Mouse (Mus musculus) brain, embryonic 18.5 days (tissue): ENCODE results near the gene Fam129b.
A peak's percentile ranks its signal among the peaks of the same experiment; 100 is the strongest.
"Not testable (repeated sequence)": the region's sequence is repeated elsewhere in the genome, so short reads cannot be mapped to it uniquely, and the experiment has no call there.

Experiments used
- DNase-seq: peaks from one replicate; pipeline ENCODE4 v3.0.0-alpha.2; 2012; ENCODE audit warnings: low read depth, low spot score

The Fam129b gene

DNA sequence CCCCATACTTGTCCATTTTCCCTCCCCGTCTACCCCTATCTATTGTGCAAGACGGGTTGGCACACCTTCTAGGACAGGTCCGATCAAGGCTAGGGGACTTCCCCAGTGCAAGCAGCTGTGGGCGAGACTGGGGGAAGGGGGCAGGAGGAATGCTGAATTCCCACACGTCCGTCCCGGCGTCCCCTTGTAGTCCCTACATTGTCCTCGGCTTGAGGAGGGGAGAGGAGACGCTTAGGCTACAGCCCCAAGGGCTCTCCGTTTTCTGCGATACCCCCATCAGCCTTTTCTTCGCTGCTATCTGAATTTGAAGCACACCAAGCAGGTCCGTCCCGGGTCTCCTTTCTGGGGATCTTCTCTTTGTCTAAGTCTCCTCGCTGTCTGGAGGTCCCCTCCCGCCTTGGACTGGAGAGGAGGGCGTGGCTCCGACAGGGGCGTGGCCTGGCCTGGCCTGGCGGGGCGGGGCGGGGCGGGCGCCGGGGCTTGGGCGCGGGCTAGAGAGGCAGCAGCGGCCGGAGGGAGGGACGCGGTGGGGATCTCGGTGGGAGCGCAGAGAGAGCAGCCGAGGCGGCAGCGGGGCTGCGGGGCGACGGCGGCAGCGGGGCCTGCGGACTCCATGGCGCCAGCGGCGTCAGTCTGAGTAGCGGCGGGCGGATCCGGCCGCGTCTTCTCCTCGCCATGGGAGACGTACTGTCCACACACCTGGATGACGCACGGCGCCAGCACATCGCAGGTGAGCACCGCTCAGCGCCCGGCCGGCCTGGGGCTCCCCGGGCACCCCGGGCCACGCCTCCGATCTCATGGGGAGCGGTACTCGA, at the start of gene Fam129b:
TSS of gene Fam129b (plus strand) at position 440 of the 815 bp plus-strand sequence.
- peak; percentile 72 for DNase-seq

DNA sequence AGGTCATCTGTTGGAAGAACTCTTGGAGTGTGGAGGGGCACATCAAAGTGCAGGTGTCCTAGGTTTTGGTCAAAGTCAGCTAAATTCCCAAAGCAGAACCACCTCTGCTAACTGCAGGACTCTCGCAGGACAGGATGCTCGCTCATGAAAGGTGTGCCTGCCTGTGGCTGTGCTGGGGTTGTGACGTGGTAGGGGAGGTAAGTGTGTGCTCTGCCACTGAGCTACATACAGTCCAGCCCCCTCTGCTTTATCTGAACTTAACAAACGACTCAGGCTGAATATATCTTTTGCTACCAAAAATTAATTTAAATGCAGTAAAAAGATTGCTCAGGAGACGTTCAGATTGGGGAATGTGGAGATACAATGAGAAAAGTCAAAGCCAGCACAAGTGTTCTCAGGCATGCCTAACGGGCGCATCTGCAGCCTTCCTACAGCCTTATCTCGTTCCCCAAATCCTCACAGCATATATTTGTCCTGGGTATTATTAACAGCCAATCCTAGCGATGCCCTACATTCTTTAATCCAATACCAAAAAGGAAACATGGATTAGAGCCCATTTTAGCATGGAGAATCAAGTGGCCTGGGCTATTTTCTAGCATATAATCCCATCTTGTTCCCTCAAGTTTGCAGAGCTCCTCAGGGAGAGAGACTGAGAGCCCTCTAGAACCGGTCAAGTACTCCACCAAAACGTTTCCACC, 46.8 kb upstream of the Fam129b start:
- DNase-seq, result no peak

DNA sequence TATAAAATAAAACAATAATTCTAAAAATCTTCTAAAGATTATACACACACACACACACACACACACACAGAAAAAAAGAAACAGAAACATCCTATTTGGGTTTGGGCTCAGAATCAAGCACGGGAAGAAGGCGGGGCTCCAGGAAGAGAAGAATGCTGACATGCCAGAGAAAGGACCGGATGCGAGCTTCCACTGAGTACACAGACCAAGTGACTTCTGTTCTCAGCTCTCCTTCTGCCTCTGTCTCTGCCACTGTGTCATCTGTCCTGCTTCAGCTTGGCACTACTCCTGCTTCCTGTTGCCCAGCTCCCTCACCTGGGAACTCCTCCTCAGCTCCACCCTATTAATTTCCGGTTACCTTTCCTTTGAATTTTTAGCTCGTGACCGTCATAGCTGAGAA, 41.4 kb upstream of the Fam129b start:
- DNase-seq, result no peak

DNA sequence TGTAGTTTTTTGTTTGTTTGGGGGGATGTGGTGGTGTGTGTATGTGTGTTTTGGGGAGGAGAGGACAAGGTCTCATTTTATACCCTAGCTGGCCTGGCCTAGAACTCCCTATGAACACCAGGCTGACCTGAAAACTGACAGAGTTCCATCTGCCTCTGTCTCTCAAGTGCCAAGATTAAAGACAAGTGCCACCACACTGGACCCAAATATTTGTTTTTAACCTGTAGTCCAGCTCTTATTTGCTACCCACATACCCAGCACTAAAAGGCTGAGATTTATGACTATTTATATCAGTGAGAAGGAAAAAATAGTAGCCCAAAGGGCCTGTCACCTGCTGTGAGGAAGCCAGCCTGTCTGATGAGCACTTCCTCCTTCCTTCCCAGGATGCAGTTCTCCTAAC, 40.3 kb upstream of the Fam129b start:
- DNase-seq, result no peak

DNA sequence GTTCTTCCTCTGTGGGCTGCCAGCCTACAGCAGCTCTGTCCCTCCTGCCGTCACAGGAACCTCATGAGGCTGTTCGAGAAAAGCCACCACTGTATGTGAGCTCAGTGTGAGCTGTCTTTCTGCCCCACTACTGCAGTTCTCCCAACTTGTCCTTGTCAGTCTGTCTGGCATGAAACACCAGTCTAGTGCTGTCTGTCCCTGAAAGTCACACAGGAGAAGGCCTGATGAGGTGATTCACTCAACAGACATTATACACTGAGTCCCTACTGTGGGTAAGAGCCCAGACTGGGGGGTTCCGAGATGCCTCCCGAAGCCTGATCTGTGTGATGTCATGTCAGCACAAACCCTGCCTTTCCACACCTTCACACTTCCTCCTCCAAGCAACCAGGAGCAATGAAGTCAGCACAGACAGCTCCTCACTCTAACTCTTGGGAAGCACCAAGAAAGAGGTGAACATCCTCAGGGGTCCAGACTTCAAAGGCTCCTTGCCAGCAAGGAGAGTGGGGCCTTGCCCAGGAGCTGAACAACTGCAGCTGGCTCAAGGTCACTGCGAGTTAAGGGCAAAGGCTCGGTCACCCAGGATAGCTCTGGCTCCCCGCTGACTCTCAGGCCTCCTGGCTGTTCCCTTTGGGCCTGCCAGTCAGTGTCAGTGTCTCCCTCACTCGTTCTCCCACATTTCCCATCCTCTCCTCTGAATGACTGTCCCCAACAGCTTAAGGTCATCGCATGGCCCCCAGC, 37.6 kb upstream of the Fam129b start:
- no peak for DNase-seq

DNA sequence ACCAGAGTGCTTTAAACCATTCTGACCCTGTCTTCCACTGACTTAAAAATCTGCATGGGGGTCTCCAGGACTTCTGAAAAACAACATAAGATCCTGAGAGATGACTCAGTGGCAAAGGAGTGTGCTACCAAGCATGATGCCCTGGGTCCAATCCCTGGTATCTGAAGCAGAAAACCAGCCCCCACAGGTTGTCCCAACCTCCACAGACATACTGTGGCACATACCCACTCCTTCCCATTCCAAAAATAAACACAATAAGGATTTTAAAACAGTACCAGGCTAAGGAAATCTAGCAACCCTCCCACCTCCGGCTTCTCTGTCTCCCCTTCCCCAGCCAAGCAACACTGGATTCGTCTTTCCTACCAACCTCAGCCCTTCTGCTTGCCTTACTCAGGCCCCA, 36.7 kb upstream of the Fam129b start:
- DNase-seq, result no peak

DNA sequence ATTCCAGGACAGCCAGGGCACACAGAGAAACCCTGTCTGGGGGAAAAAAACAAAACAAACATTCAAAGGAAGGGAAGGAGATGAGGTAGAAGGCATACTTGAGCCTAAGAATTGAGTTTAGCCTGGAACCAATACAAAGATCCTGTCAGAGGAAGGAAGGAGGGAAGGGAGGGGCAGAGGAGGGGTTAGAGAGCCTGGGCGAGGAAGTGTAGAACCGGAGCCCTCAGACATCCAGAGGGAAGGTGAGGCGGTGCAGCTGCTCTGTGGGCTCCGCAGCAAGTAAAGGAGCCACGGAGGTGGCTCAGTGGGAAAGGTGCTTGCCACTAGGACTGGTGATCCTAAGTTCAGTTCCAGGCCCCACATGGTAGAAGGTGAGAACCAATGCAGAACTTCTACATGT, 34.8 kb upstream of the Fam129b start:
- no peak for DNase-seq

DNA sequence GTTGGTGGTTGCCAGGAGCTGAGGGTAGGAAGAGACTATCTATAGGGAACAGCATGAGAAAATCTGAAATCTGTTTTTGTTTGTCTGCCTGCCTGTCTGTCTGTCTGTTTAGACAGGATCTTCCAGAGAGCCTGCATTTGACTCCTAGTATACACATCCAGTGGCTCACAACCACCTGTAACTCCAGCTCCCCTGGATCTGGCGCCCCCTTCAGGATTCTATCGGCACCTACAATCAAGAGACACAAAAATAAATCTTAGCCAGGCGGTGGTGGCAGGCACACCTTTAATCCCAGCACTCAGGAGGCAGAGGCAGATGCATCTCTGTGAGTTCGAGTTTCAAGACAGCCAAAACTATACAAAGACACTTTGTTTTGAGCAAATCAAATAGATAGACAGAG, 33.4 kb upstream of the Fam129b start:
- no peak for DNase-seq

DNA sequence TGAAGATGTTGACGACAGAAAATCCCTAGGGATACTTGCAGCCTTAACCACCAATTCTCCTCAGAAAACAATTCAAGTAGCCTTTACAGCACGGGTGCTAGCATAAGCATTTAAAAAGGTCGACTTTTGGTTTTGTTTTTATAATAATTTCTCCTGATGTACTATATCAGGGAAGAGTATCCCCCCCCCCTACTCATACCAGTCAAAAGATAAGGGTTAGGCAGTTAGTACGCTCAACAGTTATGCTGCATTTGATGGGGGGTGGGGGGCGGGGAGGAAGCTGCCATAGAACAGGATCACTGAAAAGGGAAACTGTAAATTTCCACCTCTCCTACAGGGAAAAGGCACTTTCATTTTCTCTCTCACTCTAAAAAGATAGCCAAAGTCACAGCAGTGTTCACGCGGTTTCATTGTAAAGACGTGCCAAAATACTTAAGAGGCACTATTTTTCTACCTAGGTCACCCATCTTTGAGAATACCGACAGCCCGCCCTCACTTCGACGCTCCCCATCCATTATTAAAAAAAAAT, 30.3 kb upstream of the Fam129b start:
- no peak for DNase-seq

DNA sequence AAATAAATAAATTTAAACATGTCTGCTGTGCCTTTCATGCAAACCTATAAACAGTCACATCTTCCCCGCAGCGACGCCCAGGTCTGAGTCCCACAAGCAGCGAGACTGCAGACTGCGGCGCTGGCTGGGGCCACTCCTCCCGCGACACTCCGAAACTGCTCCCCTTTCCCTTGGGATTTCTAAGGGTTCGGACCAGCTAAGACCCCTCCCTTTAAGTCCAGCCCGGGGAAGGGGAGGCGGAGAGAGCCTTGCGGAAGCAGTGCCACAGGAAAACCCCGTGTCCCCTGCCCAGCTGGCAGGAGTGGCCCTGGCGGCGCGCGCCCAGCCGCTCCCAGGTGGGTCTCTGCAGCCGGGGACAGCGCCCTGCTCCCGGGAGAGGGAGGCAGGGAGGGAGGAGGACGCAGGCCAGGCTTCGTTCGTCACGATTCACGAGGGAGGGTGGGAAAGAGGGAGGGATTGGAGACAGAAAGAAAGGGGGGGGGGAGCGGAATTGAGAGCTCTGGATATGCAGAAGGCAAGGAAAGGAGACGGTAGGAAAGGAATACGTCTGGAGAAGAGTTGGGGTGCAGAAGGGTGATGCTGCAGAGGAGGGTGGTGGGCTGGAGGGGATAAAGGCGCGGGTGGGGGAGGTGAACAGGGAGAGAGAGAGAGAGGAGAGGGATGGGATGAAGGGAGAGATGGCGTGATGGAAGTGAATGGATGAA, 29.7 kb upstream of the Fam129b start:
- peak; percentile 81 for DNase-seq

DNA sequence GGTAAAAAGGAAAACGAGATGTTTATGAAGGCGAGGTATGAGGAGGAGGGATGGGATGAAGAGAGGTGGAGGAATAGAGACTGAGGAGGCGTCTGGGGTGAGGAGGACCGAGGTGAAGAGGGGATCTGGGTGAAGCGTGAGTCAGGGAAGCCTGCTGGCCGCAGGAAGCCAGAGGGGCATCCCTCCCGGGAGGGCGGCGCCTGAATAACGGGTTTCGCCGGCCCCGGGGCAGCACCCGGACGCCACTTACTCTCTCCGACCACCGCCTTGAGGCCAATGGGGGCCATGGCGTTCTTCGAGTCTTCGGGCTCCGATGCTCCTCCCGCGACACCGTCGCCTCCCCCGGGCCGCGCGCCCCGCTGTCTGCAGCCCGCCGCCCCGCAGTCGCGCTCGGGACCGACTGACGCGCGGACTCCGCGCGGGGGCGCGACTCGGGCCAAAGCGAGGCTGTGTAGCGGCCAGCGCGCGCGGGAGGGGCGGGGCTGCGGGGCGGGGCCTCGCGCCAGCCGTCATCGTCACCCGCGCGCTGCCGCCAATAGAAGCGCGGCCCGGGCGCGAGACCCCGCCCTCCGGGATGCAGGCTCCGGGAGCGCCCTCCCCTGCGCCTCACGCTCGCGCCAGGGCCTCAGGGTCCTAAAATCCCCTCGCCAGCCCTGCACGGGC, 29.0 kb upstream of the Fam129b start, which contains the start of gene Stxbp1:
TSS of gene Stxbp1 (minus strand) at position 441 of the 663 bp plus-strand sequence.
- DNase-seq, result peak; percentile 80

DNA sequence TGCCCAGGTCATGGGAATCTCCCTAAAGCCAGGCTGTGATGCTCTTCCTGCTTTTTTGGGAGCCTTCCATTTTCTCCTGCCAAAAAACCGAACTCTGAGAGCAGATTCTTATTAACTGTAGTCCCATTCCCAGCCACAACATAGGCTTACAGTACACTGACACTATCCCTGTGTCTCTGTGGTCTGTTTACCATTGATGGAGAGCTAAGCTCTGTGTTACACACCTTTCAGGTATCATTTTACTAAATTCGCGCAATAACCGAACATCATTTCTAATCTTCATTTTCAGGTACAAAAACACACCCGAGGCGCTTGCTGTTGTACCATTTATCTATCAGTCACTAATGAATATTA, 28.5 kb upstream of the Fam129b start:
- no peak for DNase-seq

DNA sequence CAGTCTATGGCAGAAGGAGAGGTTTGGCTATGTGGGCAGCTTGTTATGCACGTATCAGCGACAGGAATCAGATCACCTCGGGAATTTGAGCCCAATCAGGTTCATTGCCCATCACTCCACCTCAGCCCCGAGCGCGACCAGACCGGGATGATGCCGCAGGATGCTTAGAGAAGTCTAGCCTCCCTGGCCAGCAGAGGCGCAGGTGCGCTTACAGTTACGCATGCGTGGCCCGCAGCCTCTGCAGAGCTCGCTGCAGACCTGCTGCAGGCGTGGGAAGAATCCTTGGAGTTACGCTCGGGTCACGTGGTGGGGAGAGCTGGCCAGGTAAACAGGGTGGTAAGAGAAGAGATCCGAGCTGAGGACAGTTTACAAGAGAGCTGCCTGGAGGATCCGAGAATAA, 23.8 kb upstream of the Fam129b start:
- no peak for DNase-seq

DNA sequence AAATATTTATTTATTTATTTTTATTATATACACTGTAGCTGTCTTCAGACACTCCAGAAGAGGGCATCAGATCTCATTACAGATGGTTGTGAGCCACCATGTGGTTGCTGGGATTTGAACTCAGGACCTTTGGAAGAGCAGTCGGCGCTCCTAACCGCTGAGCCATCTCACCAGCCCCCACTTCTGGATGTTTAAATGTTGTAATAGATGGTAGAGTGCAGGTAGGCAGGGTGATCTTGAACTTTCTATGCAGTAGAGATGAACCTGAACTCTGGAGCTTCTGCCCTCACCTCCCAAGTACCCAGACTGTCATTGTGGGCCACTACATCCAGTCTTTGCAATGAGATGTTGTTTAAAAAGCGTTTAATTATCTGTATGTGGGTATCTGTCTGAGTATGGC, 22.2 kb upstream of the Fam129b start:
- not testable (repeated sequence) for DNase-seq

DNA sequence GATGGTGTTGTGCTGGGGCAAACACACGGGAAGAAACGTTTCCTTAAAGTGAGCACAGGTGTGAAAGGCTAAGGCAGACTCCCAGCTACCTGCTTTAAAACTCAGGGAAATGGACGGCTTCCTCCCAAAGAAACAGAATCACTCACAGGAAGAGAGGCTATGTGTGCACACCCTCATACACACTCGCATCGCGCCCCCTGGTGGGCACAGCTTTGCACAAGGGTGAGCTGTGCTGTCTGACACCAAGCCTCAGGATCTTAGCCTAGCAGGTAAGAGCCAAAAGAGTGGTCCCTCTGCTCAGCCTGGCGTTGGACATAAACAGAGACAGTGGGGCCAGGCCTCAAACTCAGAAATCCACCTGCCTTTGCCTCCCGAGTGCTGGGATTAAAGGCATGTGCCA, 21.7 kb upstream of the Fam129b start:
- no peak for DNase-seq

DNA sequence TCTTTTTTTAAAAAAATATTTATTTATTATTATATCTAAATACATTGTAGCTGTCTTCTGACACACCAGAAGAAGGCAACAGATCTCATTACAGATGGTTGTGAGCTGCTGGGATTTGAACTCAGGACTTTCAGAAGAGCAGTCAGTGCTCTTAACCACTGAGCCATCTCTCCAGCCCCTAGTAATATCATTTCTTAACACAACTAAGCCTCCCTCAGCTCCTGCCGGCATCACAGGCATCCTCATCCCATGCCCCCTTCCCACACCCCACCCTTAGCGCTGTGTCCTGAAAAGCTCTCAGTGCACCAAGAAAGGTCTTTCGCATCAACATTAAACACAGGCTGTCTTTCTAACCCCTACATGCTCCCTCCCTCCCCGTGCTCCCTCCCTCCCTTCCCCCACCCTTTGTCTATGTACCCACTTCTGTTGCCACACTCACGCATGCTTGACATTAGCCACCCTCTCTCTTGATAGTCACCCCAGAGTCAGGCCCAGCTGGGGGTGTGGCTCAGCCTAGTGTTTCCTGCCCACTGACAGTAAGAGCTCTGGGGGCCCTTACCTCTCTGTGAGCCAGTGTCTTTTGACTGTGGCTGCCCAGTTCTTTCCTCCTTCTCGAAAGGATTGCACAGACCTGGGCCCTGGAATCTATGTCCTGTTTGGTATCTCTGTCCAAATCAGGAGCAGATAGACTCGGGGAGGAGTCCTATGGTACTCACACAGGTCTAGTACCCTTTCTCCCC, 20.7 kb upstream of the Fam129b start:
- DNase-seq, result no peak

DNA sequence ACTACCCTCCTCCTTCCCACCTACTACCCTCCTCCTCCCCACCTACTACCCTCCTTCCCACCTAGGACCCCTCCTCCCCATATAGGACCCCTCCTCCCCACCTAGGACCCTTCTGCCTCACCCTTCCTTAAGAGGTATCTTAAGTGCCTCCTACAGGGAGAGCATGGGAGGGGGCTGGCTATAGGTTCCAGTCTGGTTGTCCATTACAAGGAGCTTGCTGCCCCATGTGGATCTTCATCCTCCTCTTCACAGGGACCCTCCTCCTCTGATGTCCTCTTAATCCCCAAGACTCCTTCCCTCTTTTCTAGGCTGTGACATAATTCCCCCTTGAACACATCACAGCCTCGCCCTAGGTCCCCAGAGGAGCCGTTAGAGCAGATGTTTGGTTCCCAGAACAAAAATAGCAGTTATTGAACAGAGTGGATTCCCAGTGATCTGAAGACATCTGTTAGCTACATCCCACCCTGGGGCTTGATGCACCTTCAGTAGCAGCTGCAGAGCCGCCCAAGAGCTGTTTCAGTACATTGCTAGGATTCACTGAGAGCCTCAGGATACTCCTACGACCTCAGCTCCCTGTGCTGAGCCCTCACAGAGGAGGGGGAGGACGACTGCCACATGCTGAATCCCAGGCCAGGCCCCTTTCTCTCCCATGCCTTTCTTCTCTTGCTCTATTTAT, 20.0 kb upstream of the Fam129b start:
- no peak for DNase-seq

DNA sequence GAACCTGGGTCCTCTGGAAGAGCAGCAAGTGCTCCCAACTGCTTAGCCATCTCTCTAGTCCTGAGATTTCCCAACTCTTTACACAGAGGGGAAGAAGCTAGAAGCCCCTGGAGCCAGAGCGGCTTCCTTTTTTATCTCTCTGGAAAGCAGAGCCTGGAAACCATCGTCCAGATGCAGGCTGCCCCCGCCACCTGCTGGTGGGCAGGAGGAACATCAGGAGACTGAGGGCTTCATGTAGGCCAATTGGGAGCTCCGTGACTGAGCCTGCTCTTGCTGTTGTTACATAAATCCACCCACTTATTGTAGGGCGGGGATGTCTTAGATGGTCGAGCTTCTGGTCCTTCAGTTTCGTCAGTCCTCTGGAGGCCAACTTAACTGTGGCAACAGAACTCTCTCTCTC, 18.3 kb upstream of the Fam129b start:
- DNase-seq, result no peak

DNA sequence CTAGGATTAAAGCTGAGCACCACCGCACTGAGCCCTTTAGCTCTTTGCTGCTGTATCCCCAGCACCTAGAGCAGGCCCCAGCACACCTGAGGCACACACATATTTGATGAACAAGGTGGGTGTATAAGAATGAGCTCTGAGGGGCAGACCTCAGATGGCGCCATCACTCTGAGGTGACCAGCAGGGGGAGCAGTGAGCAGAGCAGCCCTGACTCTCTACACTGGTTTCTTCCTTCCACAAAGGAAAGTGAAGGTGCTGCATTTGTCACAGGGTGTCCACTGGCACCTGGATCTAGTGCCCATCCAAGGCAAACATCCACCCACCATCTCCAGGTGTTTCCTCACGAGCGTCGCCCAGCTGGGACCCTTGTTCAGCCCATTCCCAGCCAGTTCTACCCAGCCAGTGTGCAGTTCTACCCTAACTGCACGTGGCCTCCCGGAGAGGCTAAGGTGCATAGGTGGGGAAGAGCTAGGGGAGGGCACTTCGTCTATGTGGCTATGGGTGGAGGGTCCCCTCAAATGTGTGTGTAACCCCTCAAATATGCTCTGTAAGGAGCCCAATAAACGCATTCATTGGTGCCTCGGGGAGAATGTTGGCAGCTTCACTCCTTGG, 16.8 kb upstream of the Fam129b start:
- no peak for DNase-seq
